Mouse (Mus musculus) skeletal muscle tissue, postnatal 0 days (tissue): ENCODE results near the gene Alox5. TPM values are rescaled to one million over a fixed set of nuclear protein-coding genes. Genes with fewer than 3 reads are reported as not detected.

Source experiments
- polyA plus RNA-seq: library from polyadenylated mRNA; unstranded; fragments of >200 nt; fragmentation: Nextera tagmentation; extraction: Ambion mirVana; gene quantifications from 2 replicates; pipeline ENCODE4 v1.2.1, GENCODE M21; 2015

The Alox5 gene
- 2.0 and 2.9 TPM in 2 replicates for polyA plus RNA-seq

DNA sequence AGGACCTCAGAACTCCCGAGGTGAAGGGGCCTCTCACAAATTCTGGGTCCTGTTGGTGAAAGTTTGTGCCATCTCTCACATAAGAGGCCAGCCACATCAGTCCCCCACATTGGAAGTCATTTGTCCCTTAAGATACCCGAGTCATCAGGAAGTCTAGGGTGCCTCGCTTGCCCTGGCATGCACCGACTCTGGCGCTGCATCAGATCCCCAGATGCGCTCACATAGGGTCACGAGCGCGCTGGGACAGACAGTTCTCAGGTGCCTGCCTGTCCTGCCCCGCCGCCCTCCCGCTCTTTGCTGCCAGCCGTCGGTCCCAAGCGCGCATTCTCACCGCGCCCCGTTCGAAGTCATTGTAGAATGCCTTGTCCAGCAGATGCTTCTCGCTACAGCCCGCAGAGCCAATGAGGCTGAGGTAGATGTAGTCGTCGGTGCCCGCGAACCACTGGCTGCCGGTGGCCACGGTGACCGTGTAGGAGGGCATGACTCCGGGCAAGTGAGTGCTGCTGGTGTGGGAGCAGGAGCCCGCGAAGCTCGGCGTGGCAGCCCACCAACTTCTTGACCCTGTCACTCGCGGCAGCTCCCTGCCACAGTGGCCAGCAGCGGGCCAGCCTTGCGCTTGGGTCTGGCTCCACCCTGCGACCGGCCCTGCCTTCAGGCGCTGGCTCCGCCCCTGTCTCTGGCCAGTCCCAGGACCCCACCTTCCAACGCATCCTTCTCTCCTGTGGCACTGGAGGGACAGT is at the start of gene Alox5:
Gene Alox5, minus strand, starts transcription at position 635 of the 740 bp plus-strand sequence.

DNA sequence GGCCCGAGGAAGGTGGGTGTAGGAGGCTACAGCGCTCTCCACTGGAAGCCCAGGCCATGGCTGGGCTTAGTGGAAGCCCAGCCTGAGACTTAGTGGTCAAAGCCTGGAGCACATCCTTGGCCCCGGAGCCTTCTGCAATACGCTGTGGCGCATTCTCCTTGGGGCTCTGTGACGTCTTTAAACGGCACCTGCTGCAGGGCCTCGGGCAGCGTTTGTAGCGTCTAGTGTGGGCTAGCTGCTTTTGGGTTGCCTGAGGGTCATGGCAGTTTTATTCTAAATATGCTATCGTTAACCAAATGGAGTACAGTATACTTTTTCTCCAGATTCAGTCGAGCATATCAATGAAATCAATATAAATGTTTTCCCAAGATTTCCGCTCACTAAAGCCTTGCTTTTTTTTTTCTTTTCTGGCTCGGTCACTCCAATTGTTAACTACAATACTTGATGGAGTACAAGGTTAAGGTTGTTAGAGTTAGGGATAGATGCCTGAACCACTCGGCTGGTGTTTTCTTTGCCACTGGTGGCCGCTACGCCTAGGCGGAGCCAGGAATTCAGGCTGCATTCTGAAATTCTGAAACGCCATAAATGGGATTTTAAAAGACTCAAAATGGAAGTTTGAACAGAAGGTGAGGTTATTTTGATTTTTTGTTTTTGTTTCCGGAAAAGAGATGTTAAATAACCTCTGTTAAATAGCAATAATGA is 45.5 kb upstream of the Alox5 start, which contains the start of gene Olfr212:
Gene Olfr212, plus strand, starts transcription at position 215 of the 702 bp plus-strand sequence.

DNA sequence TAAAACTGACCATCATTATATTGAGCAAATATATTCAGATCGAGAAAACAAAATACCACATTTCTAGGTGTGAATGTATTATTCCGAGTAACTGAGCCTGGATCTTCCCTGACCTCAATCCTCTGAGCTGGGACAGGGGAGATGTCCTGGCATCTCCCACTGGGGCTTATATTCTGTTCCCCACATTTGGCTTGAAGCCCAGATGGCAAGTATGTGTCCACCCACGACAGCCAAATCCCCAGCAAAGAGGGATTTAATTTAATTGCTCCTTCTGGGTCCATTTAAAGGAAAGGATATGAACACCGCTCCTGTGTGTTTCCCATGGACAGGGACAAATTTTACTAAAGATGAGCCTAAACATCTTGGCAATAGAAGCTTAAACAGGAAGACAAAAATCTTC is 27.8 kb upstream of the Alox5 start, which contains the start of gene Olfr211:
Gene Olfr211, plus strand, starts transcription at position 301 of the 400 bp plus-strand sequence.

Other genes with a start within 250 kb of the Alox5 start
- 1.9 and 2.1 TPM in 2 replicates for gene Zfand4, start 197.0 kb downstream of the Alox5 start, polyA plus RNA-seq
- gene March8, start 123.2 kb downstream of the Alox5 start, polyA plus RNA-seq: 15.8 and 17.0 TPM in 2 replicates
- gene Olfr211, start 27.9 kb upstream of the Alox5 start, polyA plus RNA-seq: not detected in 2 replicates
- gene Olfr212, start 45.3 kb upstream of the Alox5 start, polyA plus RNA-seq: not detected in 2 replicates
- not detected in 2 replicates for gene Olfr213, start 77.3 kb upstream of the Alox5 start, polyA plus RNA-seq
- 0.33 and 0.42 TPM in 2 replicates for gene Gm5580, start 90.0 kb upstream of the Alox5 start, polyA plus RNA-seq
- not detected in 2 replicates for gene Olfr214, start 93.1 kb upstream of the Alox5 start, polyA plus RNA-seq
- not detected in 2 replicates for gene Olfr215, start 123.0 kb upstream of the Alox5 start, polyA plus RNA-seq
- 41.5 and 45.5 TPM in 2 replicates for gene Zfp422, start 167.8 kb upstream of the Alox5 start, polyA plus RNA-seq
- gene Depp1, start 189.4 kb upstream of the Alox5 start, polyA plus RNA-seq: 23.4 and 30.2 TPM in 2 replicates
- 17.6 and 18.2 TPM in 2 replicates for gene Rassf4, start 212.8 kb upstream of the Alox5 start, polyA plus RNA-seq